Mouse (Mus musculus): ENCODE results near the gene Guca1b. TPM values are rescaled to one million over a fixed set of nuclear protein-coding genes. Genes with fewer than 3 reads are reported as not detected.

Guca1b gene
- polyA plus RNA-seq (2012; rRNA removed; ENCODE audit: low replicate concordance), result 0.75 and 2.6 TPM in 2 replicates

GRCm38 (mm10) chr17:47385145-47385544, at the start of gene Guca1b:
Guca1b (plus strand) TSS chr17:47385393.

GRCm38 (mm10) chr17:47368401-47369086, 16.6 kb upstream of the Guca1b start, which contains the start of gene Mrps10:
Mrps10 (plus strand) TSS chr17:47368887.

DNA sequence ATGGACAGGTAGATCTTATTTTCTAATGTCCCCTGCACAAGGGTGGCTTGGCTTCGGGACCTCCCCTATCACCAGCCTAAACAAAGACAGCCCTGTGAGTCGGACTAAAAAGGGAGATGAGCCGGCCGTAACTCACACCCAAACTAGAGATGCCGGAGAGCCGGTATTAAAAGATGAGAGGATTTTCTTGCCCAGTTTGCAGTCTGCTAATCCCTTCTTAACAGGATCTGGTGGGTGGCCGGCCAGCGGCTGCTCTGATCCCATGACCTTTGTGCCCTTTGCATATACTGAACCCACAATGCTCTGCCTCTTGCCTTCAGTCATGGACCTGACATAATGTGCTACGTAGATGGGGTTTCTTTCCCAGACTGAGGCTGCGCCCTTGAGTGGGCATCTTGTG, 15.3 kb downstream of the Guca1b start, which contains the start of gene Guca1a:
Guca1a (minus strand) TSS at position 134 of the 400 bp plus-strand sequence.

DNA sequence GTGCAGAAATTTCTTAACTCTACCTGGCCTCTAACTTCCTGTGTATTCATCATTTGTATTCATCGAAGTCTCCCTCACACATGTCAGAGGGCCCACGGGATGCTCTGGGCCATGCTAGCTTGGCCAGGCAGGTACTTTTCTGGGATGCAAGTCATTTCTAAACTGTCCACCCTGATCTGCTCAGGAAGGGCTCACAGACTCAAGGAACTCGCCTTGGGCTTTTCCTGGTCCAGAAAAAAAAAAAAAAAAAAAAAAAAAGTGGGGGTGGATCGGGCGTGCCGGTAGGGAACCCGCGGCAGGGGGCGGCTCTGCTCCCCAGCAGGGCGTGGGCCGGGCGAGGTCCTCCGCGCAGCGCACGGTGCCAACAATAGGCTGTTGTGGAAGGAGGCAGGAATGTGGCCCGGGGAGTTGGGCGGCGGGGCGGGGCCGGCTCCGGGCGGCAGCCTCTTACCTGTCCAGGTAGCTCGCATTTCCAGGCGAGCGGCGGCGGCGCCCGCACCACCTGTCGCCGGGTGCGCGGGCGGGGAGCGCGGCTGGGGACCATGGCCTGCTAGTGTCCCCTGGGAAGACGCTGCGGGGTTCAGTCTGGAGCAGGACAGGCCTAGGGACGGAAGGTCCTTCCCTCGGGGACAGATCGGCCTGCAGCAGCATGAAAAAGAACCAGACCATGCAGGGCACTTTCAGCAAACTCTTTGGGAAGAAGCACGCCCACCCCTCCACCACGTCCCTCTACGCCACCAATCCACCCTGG, 51.1 kb downstream of the Guca1b start, which contains the start of gene AI661453:
AI661453 (plus strand) TSS at position 460 of the 751 bp plus-strand sequence.

GRCm38 (mm10) chr17:47436907-47437547, 51.8 kb downstream of the Guca1b start, which contains the start of gene 1700001C19Rik:
1700001C19Rik (minus strand) TSS chr17:47437376.

Other genes starting within 250 kb of the Guca1b start
- 31.0 and 34.9 TPM in 2 replicates for gene Mrps10, start 16.5 kb upstream of the Guca1b start, polyA plus RNA-seq (2012; rRNA removed; ENCODE audit: low replicate concordance)
- gene Guca1a, start 15.2 kb downstream of the Guca1b start, polyA plus RNA-seq (2012; rRNA removed; ENCODE audit: low replicate concordance), result 1.5 and 5.1 TPM in 2 replicates
- 1.6 and 4.0 TPM in 2 replicates for gene AI661453, start 51.2 kb downstream of the Guca1b start, polyA plus RNA-seq (2012; rRNA removed; ENCODE audit: low replicate concordance)
- gene 1700001C19Rik, start 52.0 kb downstream of the Guca1b start, polyA plus RNA-seq (2012; rRNA removed; ENCODE audit: low replicate concordance), result 0.06 and 0.39 TPM in 2 replicates
- 25.0 and 34.5 TPM in 2 replicates for gene Taf8, start 116.9 kb downstream of the Guca1b start, polyA plus RNA-seq (2012; rRNA removed; ENCODE audit: low replicate concordance)
- 165 and 189 TPM in 2 replicates for gene Ccnd3, start 119.7 kb downstream of the Guca1b start, polyA plus RNA-seq (2012; rRNA removed; ENCODE audit: low replicate concordance)
- gene Bysl, start 226.1 kb downstream of the Guca1b start, polyA plus RNA-seq (2012; rRNA removed; ENCODE audit: low replicate concordance), result 12.1 and 16.8 TPM in 2 replicates
- 30.1 and 35.1 TPM in 2 replicates for gene Med20, start 226.2 kb downstream of the Guca1b start, polyA plus RNA-seq (2012; rRNA removed; ENCODE audit: low replicate concordance)
- gene Gm20517, start 226.2 kb downstream of the Guca1b start, polyA plus RNA-seq (2012; rRNA removed; ENCODE audit: low replicate concordance), result 0.92 and 3.5 TPM in 2 replicates
- gene Usp49, start 245.3 kb downstream of the Guca1b start, polyA plus RNA-seq (2012; rRNA removed; ENCODE audit: low replicate concordance), result 10.6 and 11.0 TPM in 2 replicates